In the genomic region with DNA sequence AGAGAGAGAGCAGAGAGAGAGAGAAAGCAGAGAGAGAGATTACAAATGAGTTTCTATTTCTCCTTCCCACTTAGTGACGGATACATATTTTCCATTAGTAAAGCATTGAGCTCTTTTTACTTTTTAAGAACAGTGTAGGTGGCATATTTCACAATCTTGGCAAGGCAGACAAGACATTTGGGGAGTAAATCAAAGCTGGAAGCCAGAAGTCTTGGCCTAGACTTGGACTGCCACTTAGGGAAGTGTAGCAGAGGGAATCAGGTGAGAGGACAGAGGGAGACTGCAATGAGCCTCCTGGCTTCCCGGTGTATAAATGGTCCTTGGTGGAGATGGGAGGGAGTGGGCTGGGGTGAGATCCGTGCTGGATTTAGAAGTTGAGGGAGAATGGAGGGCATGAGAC, we compare ENCODE assay signal across 11 mouse cellular contexts.
A peak's percentile ranks its signal among the peaks of the same experiment; 100 is the strongest.
DNase-seq lines count a peak whose midpoint lies in the region; ATAC-seq lines count a peak whose summit lies in the region.
"Had no signal": no experiment of that assay in that cellular context is flagged by ENCODE, and none has a peak within 500 bp of the region (broad histone marks: within the 10 kb centered on the region; RNA-seq: fewer than 3 reads in every experiment).

No protein-coding gene starts in this region.

- H3K4me2 ChIP-seq in kidney, embryonic 16.5 days (replicated peaks; ENCODE audit: low read depth, low read length), result no peak overlapping the region
- H3K4me2 ChIP-seq in forebrain, embryonic 16.5 days (ENCODE audit: low read length), result no peak overlapping the region

- H3K36me3 ChIP-seq in kidney, embryonic 16.5 days (ENCODE audit: insufficient read depth, low read length), result 0 out of 2 replicates have a peak, but pooled peaks cover 3% of the 10 kb centered on the region
- no peaks in the 10 kb centered on the region for H3K36me3 ChIP-seq in forebrain, embryonic 16.5 days (ENCODE audit: control insufficient read depth, insufficient read depth)

- intact Hi-C loops in heart, postnatal 10 days (cut with DNase I), result loop anchor here (1.0 to 5.0 kb wide), 2 partner anchors 51 to 71 kb away; a partner anchor contains a TSS

- peaks cover 43% of the 10 kb centered on the region for H3K4me1 ChIP-seq in kidney, embryonic 16.5 days (ENCODE audit: insufficient read depth, low read length)
- H3K4me1 ChIP-seq in forebrain, embryonic 16.5 days (replicated peaks; ENCODE audit: control insufficient read depth, insufficient read depth, low read length), result peaks cover 11% of the 10 kb centered on the region
- H3K4me1 ChIP-seq: megakaryocyte, embryonic 14.5 days had no signal

- 45% methylated on average over 3 of the region's 3 CpGs for WGBS in kidney, embryonic 16.5 days
- 46% methylated on average over 3 of the region's 3 CpGs for WGBS in forebrain, embryonic 16.5 days

- H3K9me3 ChIP-seq in kidney, embryonic 16.5 days (ENCODE audit: low read length), result no peaks in the 10 kb centered on the region
- no peaks in the 10 kb centered on the region for H3K9me3 ChIP-seq in forebrain, embryonic 16.5 days (ENCODE audit: control insufficient read depth, low read length)
- H3K9me3 ChIP-seq: megakaryocyte, embryonic 14.5 days had no signal

- no peak overlapping the region for H3K4me3 ChIP-seq in kidney, embryonic 16.5 days (ENCODE audit: low read length)
- no peak overlapping the region for H3K4me3 ChIP-seq in forebrain, embryonic 16.5 days (replicated peaks; ENCODE audit: low read length)
- H3K4me3 ChIP-seq: megakaryocyte, embryonic 14.5 days had no signal

- peak; percentile 45 for DNase-seq in adrenal gland, postnatal 10 days
- no peak for DNase-seq in adrenal gland, postnatal 36 days
- DNase-seq in kidney, adult 11 months, result no peak
- DNase-seq in NIH3T3 (ENCODE audit: low read depth), result peak; percentile 74
- peak; percentile 43 to 47 for DNase-seq in heart, postnatal 10 days
- DNase-seq: embryo, embryonic 11 days; kidney, adult 9 months had no signal

- H3K9ac ChIP-seq in kidney, embryonic 16.5 days (replicated peaks; ENCODE audit: low read length), result no peak overlapping the region
- no peak overlapping the region for H3K9ac ChIP-seq in forebrain, embryonic 16.5 days (replicated peaks; ENCODE audit: low read depth, low read length)

- no peaks in the 10 kb centered on the region for H3K27me3 ChIP-seq in kidney, embryonic 16.5 days (ENCODE audit: insufficient read depth, low read length)
- no peaks in the 10 kb centered on the region for H3K27me3 ChIP-seq in forebrain, embryonic 16.5 days (replicated peaks; ENCODE audit: control insufficient read depth, insufficient read depth, low read length)

- peak overlapping the region; percentile 56; the same call in 1 of the 2 replicates for H3K27ac ChIP-seq in kidney, embryonic 16.5 days (ENCODE audit: low read length)
- H3K27ac ChIP-seq in forebrain, embryonic 16.5 days (ENCODE audit: low read length), result no peak overlapping the region

- ATAC-seq in kidney, embryonic 16.5 days (ENCODE audit: low FRiP score, low TSS enrichment), result no peak
- no peak for ATAC-seq in forebrain, embryonic 16.5 days
- no peak for ATAC-seq in megakaryocyte, adult 5-6 weeks (ENCODE audit: poor library complexity, severe bottlenecking)

Comparison
In these comparisons a context has a peak if more than half of its experiments do, and no peak if none do; other contexts are left out.
1. DNase-seq: peak in adrenal gland, postnatal 10 days (single experiment), NIH3T3 (single experiment) and heart, postnatal 10 days (2 of 2); none in adrenal gland, postnatal 36 days (0 of 2) and kidney, adult 11 months (single experiment).